Mouse (Mus musculus) ZHBTc4 (cell line): Measurements from ENCODE around the gene Gm17428.

Source experiments
- DNase-seq: peaks from one replicate; pipeline ENCODE4 v3.0.0-alpha.2; 2011; ENCODE audit warnings: low read depth, low spot score

The Gm17428 gene

DNA sequence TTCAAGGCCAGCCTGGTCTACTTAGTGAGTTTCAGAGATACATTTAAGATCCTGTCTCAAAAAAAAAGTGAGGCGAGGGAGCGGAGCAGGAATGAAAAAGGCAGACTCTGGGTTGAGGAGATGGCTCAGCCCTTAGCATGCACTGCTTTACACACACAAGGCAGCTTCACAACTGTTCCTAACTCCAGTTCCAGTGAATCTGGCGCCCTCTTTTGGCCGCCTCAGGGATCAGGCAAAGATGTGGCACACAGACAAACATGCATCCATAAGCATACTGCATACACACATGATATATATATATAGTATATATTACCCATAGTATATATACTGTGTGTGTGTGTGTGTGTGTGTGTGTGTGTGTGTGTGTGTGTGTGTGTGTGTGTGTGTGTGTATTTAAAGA is 34.4 kb downstream of the Gm17428 start:
- peak; percentile 85 for DNase-seq

- no peak for DNase-seq
Measured at GRCm38 (mm10) chr14:55014591-55014990, 37.9 kb downstream of the Gm17428 start.

DNA sequence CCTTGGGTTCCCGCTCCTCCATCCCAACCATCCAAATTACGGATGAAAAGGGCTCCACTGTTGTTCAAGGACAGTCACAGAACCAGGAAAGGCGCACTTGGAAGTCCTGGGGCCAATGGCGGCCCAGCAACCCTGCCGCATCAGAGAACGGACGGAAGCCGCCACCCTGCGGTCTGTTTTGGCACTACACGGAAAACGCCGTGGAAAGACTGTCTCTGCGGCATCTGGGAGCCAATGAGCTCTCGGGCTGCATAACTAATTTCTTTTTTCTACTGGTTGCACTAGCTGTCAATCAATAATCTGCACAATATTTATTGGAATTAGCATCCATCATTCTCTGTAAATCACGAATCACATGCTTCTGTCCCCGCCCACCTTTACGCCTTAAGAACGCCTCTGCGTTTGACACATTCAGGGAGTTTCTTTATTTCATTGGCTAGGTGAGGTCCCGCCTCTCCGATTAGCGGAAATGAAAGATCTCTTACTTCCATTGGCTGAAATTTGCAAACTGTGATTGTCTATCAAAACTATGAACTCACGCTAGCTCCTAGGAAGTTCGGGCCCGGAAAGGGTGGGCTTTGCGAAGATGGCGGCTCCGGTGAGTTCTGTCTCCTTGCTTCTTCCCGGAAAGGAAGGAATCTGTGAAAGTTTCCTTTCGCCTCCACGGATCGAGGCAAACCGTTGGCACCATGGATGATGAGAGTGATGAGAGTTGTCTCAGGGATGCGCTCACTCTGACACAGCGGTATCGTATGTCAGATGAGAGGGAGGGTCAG is 38.4 kb downstream of the Gm17428 start, which contains the start of gene Ngdn:
Gene Ngdn, plus strand, starts transcription at position 464 of the 776 bp plus-strand sequence.
- peak; percentile 100 for DNase-seq

DNA sequence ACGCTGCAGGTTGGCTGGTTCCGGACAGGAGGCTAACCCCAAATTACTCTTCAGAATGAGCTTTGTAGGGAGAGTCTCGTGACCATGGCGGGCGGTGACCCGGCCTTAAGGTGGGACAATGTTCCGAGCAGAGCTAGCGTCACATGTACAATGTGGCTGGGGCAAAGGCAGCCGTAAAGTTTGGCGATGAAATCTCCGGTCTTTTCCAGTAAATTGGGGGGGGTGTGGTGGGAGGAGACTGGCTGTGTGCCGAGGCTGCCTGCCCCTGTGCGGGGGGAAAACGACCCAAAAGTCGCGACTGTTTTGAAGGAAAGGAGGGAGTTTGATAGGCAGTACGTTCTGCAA is 39.0 kb downstream of the Gm17428 start:
- no peak for DNase-seq

GRCm38 (mm10) chr14:55016876-55017275 is 40.1 kb downstream of the Gm17428 start:
- DNase-seq: no peak

- DNase-seq: no peak
Measured at GRCm38 (mm10) chr14:55020394-55020793, 43.7 kb downstream of the Gm17428 start.

- no peak for DNase-seq
Measured at GRCm38 (mm10) chr14:55023011-55023410, 46.3 kb downstream of the Gm17428 start.

GRCm38 (mm10) chr14:55024236-55024635 is 47.5 kb downstream of the Gm17428 start:
- peak; percentile 85 for DNase-seq

DNA sequence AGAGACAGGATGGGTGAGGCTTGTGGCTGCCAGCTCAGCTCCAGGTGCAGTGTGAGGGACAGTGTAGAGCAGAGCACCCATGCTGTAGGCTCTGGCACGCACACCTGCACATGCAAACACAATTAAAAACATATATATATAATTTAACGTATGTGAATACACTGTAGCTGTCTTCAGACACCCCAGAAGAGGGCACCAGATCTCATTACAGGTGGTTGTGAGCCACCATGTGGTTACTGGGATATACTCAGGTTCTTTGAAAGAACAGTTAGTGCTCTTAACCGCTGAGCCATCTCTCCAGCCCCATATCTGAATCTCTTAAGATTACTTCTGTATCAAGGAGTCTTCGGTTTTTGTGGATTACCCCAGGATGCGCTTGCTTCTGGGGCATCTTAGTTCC is 48.8 kb downstream of the Gm17428 start:
- DNase-seq: no peak
